Mouse (Mus musculus): ENCODE results near the gene Dpysl5. TPM values are rescaled to one million over a fixed set of nuclear protein-coding genes. Genes with fewer than 3 reads are reported as not detected.

Dpysl5 gene
- total RNA-seq, 4 experiments from 2014 or later: 21.3 to 28.0 (median 27.4) TPM

- DNase-seq (ENCODE audit: low spot score in 2 of 2): no peak
Measured at GRCm38 (mm10) chr5:30701866-30702265, 9.5 kb upstream of the Dpysl5 start.

GRCm38 (mm10) chr5:30709744-30710383 is 1.5 kb upstream of the Dpysl5 start:
- DNase-seq (ENCODE audit: low spot score in 2 of 2): peak in 1 of 2 experiments; percentile 50

GRCm38 (mm10) chr5:30710486-30710885 is 878 bp upstream of the Dpysl5 start:
- peak in 1 of 2 experiments; percentile 60 for DNase-seq (ENCODE audit: low spot score in 2 of 2)

GRCm38 (mm10) chr5:30712002-30712390 is 632 bp downstream of the Dpysl5 start:
- DNase-seq (ENCODE audit: low spot score in 2 of 2): no peak

GRCm38 (mm10) chr5:30712441-30713298 is 1.3 kb downstream of the Dpysl5 start:
- peak in 1 of 2 experiments; percentile 12 for DNase-seq (ENCODE audit: low spot score in 2 of 2)

GRCm38 (mm10) chr5:30713299-30713675 is 1.9 kb downstream of the Dpysl5 start:
- DNase-seq (ENCODE audit: low spot score in 2 of 2): no peak

GRCm38 (mm10) chr5:30713691-30714090 is 2.3 kb downstream of the Dpysl5 start:
- no peak for DNase-seq (ENCODE audit: low spot score in 2 of 2)

GRCm38 (mm10) chr5:30716311-30716710 is 4.9 kb downstream of the Dpysl5 start:
- no peak for DNase-seq (ENCODE audit: low spot score in 2 of 2)

GRCm38 (mm10) chr5:30717506-30717905 is 6.1 kb downstream of the Dpysl5 start:
- DNase-seq (ENCODE audit: low spot score in 2 of 2): no peak

GRCm38 (mm10) chr5:30717991-30718703 is 6.8 kb downstream of the Dpysl5 start:
- no peak for DNase-seq (ENCODE audit: low spot score in 2 of 2)

GRCm38 (mm10) chr5:30721935-30722334 is 10.6 kb downstream of the Dpysl5 start:
- no peak for DNase-seq (ENCODE audit: low spot score in 2 of 2)

- DNase-seq (ENCODE audit: low spot score in 2 of 2): no peak
Measured at GRCm38 (mm10) chr5:30726151-30726693, 14.9 kb downstream of the Dpysl5 start.

GRCm38 (mm10) chr5:30732511-30732910 is 21.1 kb downstream of the Dpysl5 start:
- no peak for DNase-seq (ENCODE audit: low spot score in 2 of 2)

- DNase-seq (ENCODE audit: low spot score in 2 of 2): no peak
Measured at GRCm38 (mm10) chr5:30734666-30735065, 23.3 kb downstream of the Dpysl5 start.

- peak in 1 of 2 experiments; percentile 22 for DNase-seq (ENCODE audit: low spot score in 2 of 2)
Measured at GRCm38 (mm10) chr5:30738127-30738828, 26.9 kb downstream of the Dpysl5 start.

GRCm38 (mm10) chr5:30739595-30739994 is 28.2 kb downstream of the Dpysl5 start:
- peak in 1 of 2 experiments; percentile 35 for DNase-seq (ENCODE audit: low spot score in 2 of 2)

GRCm38 (mm10) chr5:30749582-30750311 is 38.4 kb downstream of the Dpysl5 start:
- no peak for DNase-seq (ENCODE audit: low spot score in 2 of 2)

- DNase-seq (ENCODE audit: low spot score in 2 of 2): no peak
Measured at GRCm38 (mm10) chr5:30751071-30751470, 39.7 kb downstream of the Dpysl5 start.

GRCm38 (mm10) chr5:30753128-30753527 is 41.8 kb downstream of the Dpysl5 start:
- DNase-seq (ENCODE audit: low spot score in 2 of 2): no peak

- no peak for DNase-seq (ENCODE audit: low spot score in 2 of 2)
Measured at GRCm38 (mm10) chr5:30755215-30755614, 43.9 kb downstream of the Dpysl5 start.
